Mouse (Mus musculus): ENCODE data around the gene Fgb.

GRCm38 (mm10) chr3:82999995-83000394 lies 49.7 kb downstream of the Fgb start:
- TF ChIP-seq CTCF (IDR thresholded peaks at IDR 0.05; ENCODE audit: low read depth, low read length), result no peak
- TF ChIP-seq POLR2A (IDR thresholded peaks at IDR 0.05; ENCODE audit: borderline replicate concordance, low read depth, low read length), result no peak
